Mouse (Mus musculus) limb, embryonic 13.5 days (tissue): Measurements from ENCODE around the gene Slc5a11. TPM values are rescaled to one million over a fixed set of nuclear protein-coding genes. Genes with fewer than 3 reads are reported as not detected.

Experiments used
- ATAC-seq: fragments of 200-750 bp; cut with Nextera tagmentation; 2 replicates; pipeline ENCODE4 v1.8.0; 2017; ENCODE audit warnings: low read depth, moderate number of reproducible peaks, moderate TSS enrichment; ENCODE audit not compliant: low FRiP score
- H3K27ac ChIP-seq: fragments of 300-500 bp; sonication (generic); 2 replicates; pipeline ENCODE4 v1.5.1; 2015; ENCODE audit warnings: inconsistent platforms, mild to moderate bottlenecking, moderate library complexity
- H3K27me3 ChIP-seq: fragments of 300-500 bp; sonication (generic); 2 replicates; pipeline ENCODE4 v1.6.1; 2015; ENCODE audit warnings: mild to moderate bottlenecking, inconsistent platforms
- H3K36me3 ChIP-seq: fragments of 300-500 bp; sonication (generic); 2 replicates; pipeline ENCODE4 v1.6.1; 2015; ENCODE audit warnings: inconsistent platforms, mild to moderate bottlenecking, moderate library complexity
- H3K4me1 ChIP-seq: fragments of 300-500 bp; sonication (generic); 2 replicates; pipeline ENCODE4 v1.6.1; 2015; ENCODE audit warnings: inconsistent platforms
- H3K4me2 ChIP-seq: fragments of 300-500 bp; sonication (generic); replicated peaks from 2 replicates; pipeline ENCODE4 v1.6.1; 2015; ENCODE audit warnings: inconsistent platforms, mild to moderate bottlenecking, moderate library complexity
- H3K4me3 ChIP-seq: fragments of 300-500 bp; sonication (generic); 2 replicates; pipeline ENCODE4 v1.5.1; 2015; ENCODE audit warnings: moderate library complexity, mild to moderate bottlenecking, inconsistent platforms
- H3K9ac ChIP-seq: fragments of 300-500 bp; sonication (generic); 2 replicates; pipeline ENCODE4 v1.6.1; 2015; ENCODE audit warnings: mild to moderate bottlenecking, inconsistent platforms
- H3K9me3 ChIP-seq: fragments of 300-500 bp; sonication (generic); 2 replicates; pipeline ENCODE4 v1.6.1; 2016; ENCODE audit warnings: inconsistent platforms
- WGBS: fragments of 180-500 bp; shearing (Covaris S2); methylation state at CpG from one replicate; pipeline ENCODE4 v1.1.7; 2015; 5-methylcytosine and 5-hydroxymethylcytosine counted together
- polyA plus RNA-seq: library from polyadenylated mRNA; unstranded; fragments of >200 nt; fragmentation: Nextera tagmentation; extraction: Ambion mirVana; gene quantifications from 2 replicates; pipeline ENCODE4 v1.2.1, GENCODE M21; 2015

Gene Slc5a11
- polyA plus RNA-seq, 1 experiment from 2014 or later: 0.37 TPM

DNA sequence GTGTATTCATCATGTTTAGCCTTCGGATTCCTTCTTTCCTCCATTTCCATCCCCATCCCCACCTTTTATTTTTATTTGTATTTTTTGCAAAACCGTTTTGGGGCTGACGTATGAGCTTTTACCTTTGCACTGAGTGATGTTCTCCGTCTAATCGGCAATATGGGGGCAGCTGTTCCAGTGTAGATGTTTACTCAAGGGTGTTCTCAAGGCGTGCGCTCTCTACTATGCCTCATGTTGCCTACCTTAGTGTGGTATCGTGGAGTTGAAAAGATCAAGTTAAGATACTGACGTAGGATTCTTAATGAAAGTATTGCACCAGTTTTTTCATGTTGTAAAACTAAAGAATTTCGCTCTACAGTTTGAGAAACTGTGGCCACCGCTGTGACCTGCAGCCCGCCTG lies 21.4 kb upstream of the Slc5a11 start:
- Histone ChIP-seq H3K4me1 (no peaks in the 10 kb centered on the region), H3K36me3 (peaks cover 71% of the 10 kb centered on the region), H3K4me2 (no peak overlapping the region), H3K27me3 (no peaks in the 10 kb centered on the region), H3K9me3 (no peaks in the 10 kb centered on the region), H3K4me3 (no peak overlapping the region), H3K9ac (no peak overlapping the region), H3K27ac (no peak overlapping the region)
- ATAC-seq: no peak
- WGBS: 96% methylated on average over 12 of the region's 12 CpGs

DNA sequence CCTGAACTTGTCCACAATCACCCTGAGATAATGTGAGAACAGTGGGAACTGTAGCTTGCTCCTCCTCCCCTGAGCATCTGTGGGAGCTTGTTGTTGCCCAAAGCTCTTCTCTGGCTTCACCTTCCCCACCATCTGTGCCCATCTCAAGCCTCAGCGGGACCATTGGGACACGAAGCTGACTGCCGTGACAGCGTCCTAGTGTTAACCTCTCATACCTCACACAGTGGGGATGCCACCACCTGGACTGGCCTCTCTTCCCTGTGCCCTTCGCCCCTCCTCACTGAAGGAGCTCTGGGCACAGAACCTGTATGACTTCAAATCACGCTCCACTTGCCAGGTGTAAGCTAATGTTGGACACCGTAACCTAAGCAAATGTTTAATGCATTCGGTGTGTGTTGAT lies 19.9 kb upstream of the Slc5a11 start:
- H3K4me3 ChIP-seq: no peak overlapping the region
- no peak overlapping the region for H3K9ac ChIP-seq
- no peaks in the 10 kb centered on the region for H3K4me1 ChIP-seq
- H3K27ac ChIP-seq: no peak overlapping the region
- no peaks in the 10 kb centered on the region for H3K27me3 ChIP-seq
- 89% methylated on average over 8 of the region's 8 CpGs for WGBS
- peaks cover 56% of the 10 kb centered on the region for H3K36me3 ChIP-seq
- no peak for ATAC-seq
- no peak overlapping the region for H3K4me2 ChIP-seq
- H3K9me3 ChIP-seq: no peaks in the 10 kb centered on the region

DNA sequence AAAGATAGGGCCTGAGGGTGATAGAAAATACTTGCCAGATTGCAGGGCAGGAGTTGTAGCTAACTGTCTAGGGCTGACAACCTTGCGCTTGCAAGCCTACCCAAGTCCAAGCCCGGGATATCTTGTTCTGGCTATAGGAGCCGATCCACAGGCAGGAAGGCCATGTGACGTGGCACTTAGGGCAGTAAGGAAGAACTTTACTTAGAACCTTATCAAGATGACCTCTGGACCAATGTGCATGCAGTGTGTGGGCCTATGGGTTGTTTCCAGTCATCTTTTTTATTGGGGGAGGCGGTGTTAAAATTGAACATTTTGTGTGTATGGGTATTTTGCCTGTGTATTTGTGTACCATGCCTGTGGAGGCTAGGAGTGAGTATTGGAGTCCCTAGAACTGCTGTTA lies 18.1 kb upstream of the Slc5a11 start:
- ATAC-seq: no peak
- Histone ChIP-seq H3K9me3 (no peaks in the 10 kb centered on the region), H3K9ac (no peak overlapping the region), H3K27ac (no peak overlapping the region), H3K27me3 (no peaks in the 10 kb centered on the region), H3K4me1 (no peaks in the 10 kb centered on the region), H3K4me3 (no peak overlapping the region), H3K4me2 (no peak overlapping the region), H3K36me3 (peaks cover 38% of the 10 kb centered on the region)
- 88% methylated on average over 5 of the region's 5 CpGs for WGBS

DNA sequence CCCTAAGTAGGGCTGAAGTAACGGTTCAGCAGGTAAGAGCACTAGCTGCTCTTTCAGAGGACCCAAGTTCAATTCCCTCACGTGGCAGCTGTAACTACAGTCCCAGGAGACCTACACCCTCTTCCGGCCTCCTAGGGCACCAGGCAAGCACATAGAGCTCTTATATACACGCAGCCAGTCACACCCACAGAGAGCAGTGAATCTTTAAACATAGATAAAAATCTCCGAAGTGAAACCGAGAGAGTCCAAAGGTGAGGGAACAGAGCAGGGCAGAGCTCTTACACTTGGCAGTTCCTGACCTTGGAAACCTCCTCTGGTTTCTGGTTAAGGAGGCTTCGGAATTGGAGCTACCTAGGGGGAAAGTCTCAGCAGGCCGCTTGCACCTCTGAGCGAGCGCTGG lies 15.9 kb upstream of the Slc5a11 start:
- H3K4me3 ChIP-seq: no peak overlapping the region
- no peaks in the 10 kb centered on the region for H3K4me1 ChIP-seq
- H3K4me2 ChIP-seq: no peak overlapping the region
- no peaks in the 10 kb centered on the region for H3K9me3 ChIP-seq
- ATAC-seq: no peak
- no peak overlapping the region for H3K9ac ChIP-seq
- peaks cover 18% of the 10 kb centered on the region for H3K36me3 ChIP-seq
- H3K27ac ChIP-seq: no peak overlapping the region
- H3K27me3 ChIP-seq: no peaks in the 10 kb centered on the region
- WGBS: 71% methylated on average over 10 of the region's 10 CpGs

DNA sequence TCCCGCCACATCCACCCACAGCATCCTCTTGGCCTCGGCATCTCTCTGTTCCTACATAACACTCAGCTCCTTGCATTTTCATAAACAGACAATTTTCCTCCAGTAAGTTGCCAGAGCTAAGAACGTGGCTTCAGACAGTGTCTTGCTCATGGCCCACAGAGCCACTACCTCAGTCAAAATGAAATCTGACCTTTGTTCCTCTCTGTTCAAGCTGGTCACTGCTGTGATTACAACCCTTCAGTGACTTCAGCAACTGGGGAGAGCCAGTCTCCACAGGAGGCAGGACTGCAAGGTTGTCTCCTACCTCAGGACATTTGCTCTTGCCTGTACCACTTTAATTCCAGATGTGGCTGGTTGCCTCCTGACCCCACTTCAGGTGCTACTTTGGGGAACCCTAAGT lies 15.4 kb upstream of the Slc5a11 start:
- ATAC-seq: no peak
- 81% methylated on average over 3 of the region's 3 CpGs for WGBS
- no peak overlapping the region for H3K9ac ChIP-seq
- no peaks in the 10 kb centered on the region for H3K9me3 ChIP-seq
- no peak overlapping the region for H3K4me3 ChIP-seq
- no peak overlapping the region for H3K4me2 ChIP-seq
- H3K4me1 ChIP-seq: no peaks in the 10 kb centered on the region
- H3K27ac ChIP-seq: no peak overlapping the region
- H3K36me3 ChIP-seq: peaks cover 18% of the 10 kb centered on the region
- no peaks in the 10 kb centered on the region for H3K27me3 ChIP-seq

DNA sequence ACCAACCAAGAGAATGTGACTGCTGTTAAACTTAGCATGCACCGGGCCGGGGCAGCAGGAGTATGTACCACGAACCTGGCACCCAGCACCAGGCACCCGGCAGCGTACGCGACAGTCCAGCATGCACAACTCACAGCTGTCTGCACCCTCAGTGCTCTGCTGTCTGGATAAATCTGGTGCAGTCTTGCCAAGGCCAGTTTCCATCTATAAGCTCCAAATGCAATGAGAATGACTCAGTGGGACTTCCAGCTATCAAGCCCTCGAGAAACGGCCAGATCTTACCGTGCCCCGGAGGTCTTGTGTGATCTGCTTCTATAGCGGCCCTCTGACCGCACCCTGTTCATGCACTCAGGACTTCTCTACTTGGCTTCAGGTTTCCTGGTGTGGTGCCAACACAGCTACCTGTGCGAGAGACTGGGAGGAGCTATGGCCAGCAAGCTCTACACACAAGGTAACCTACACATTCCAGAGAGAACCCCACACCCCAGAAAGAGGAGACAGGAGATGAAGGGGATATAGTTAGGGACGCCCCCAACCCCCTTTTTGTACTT lies 14.8 kb upstream of the Slc5a11 start:
- Histone ChIP-seq H3K9ac (no peak overlapping the region), H3K4me2 (no peak overlapping the region), H3K4me3 (no peak overlapping the region), H3K27ac (no peak overlapping the region), H3K36me3 (peaks cover 13% of the 10 kb centered on the region), H3K4me1 (no peaks in the 10 kb centered on the region), H3K27me3 (no peaks in the 10 kb centered on the region), H3K9me3 (no peaks in the 10 kb centered on the region)
- ATAC-seq: no peak
- 91% methylated on average over 15 of the region's 15 CpGs for WGBS

DNA sequence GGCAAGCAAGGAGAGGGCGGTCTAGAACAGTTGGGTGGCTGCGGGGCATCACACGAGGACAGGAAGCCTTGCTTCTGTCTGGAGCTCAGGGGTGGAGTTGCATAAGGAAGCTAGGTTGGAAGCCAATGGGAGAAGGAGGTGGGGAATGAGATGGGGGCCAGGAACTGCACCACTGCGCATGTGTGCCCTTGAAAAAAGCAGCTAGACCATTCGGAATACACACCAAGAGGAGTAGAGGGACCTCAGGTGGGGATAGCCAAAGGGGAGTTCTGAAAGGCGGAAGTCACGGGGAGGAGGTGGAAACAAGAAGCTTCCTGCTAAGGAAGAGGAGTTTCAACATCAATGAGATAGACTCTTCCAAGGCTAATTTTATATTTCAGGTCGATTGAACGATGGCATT lies 13.9 kb upstream of the Slc5a11 start:
- H3K4me1 ChIP-seq: no peaks in the 10 kb centered on the region
- H3K4me3 ChIP-seq: no peak overlapping the region
- no peak overlapping the region for H3K27ac ChIP-seq
- no peak overlapping the region for H3K9ac ChIP-seq
- peaks cover 3% of the 10 kb centered on the region for H3K36me3 ChIP-seq
- no peak overlapping the region for H3K4me2 ChIP-seq
- no peak for ATAC-seq
- H3K9me3 ChIP-seq: no peaks in the 10 kb centered on the region
- H3K27me3 ChIP-seq: no peaks in the 10 kb centered on the region
- 80% methylated on average over 9 of the region's 9 CpGs for WGBS

DNA sequence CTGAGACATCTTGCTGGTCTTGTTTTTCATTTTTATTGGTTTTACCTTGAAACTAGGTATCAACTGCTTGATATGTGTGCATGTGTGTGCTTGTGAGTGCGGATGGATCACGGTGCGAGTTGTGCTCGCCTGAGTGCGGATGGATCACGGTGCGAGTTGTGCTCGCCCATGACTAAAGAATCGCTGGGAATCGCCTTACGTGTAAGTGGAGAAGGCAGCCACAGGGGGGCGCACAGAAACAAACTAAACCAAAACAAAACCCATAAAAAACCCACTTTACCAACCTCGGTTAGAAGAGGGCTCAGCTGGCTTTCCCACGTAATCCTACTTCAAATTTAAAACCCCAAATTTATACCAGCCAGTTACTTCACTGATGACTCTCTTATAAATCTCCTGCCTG lies 9.3 kb upstream of the Slc5a11 start:
- Histone ChIP-seq H3K4me1 (no peaks in the 10 kb centered on the region), H3K36me3 (no peaks in the 10 kb centered on the region), H3K27me3 (no peaks in the 10 kb centered on the region), H3K4me2 (no peak overlapping the region), H3K27ac (no peak overlapping the region), H3K9ac (no peak overlapping the region), H3K4me3 (no peak overlapping the region), H3K9me3 (no peaks in the 10 kb centered on the region)
- no peak for ATAC-seq
- WGBS: 35% methylated on average over 14 of the region's 14 CpGs

DNA sequence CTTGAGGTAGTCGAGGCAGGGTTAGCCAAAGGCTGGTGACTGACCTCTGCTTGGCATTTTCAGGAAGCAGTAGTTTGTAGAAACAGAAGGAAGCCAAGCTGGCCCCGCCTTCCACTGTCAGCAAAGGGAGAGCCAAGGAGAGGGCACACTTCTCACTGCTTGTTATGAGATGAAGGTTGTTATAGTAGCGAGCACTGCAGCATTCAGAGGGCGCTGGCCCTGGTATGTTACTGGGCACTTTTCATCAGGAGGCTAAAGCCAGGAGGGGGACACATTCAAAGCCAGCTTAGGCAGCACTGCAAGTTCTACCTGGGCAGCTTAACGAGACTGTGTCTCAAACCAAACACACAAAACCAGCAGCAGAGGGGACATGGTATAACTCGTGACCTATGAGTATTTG lies 7.0 kb upstream of the Slc5a11 start:
- no peak for ATAC-seq
- H3K4me1 ChIP-seq: no peaks in the 10 kb centered on the region
- no peak overlapping the region for H3K9ac ChIP-seq
- H3K27me3 ChIP-seq: no peaks in the 10 kb centered on the region
- no peak overlapping the region for H3K4me3 ChIP-seq
- H3K36me3 ChIP-seq: no peaks in the 10 kb centered on the region
- WGBS: 67% methylated on average over 6 of the region's 6 CpGs
- H3K9me3 ChIP-seq: no peaks in the 10 kb centered on the region
- H3K27ac ChIP-seq: no peak overlapping the region
- H3K4me2 ChIP-seq: no peak overlapping the region

DNA sequence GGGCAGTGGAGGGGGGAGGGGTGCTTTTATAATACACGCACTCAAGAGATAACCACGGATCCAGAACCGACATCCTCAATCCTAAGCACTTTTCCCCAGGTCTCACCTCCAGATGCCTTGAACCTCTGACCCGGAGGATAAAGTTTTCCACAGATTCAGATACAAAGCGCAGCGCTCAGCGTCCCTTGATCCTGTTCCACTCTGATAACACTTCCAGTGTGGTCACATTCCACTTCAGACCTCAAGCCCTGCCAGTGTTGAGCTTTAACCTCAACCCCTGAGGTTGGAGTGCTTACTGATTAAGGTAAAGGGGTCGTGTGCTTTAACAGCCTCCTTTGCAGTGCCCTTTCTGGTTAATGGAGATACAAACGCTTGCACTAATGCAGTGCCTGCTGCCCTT lies 4.7 kb upstream of the Slc5a11 start:
- H3K9me3 ChIP-seq: no peaks in the 10 kb centered on the region
- 66% methylated on average over 9 of the region's 9 CpGs for WGBS

DNA sequence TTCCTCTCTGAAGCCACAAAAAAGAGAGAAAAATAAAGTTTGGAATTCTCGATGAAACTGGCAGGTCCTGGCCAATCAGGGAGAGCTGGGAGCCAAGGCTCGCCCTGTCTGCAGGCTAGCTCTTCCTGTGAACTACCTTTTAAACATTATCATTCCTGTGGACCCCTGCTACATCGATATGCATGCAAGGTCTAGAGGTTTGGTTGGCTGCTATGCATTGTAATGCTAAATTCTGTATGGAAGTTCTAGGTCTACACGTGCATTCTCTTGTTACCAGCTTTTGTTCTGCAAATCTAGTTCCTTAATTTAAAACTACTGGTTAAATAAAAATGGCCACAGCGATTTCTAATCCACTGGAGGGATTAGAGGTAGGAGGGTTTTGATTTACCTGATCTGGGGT lies 3.1 kb upstream of the Slc5a11 start:
- 60% methylated on average over 5 of the region's 5 CpGs for WGBS
- ATAC-seq: no peak

More for the DNA sequence above, 4.7 kb upstream of the Slc5a11 start:
- Histone ChIP-seq H3K36me3 (no peaks in the 10 kb centered on the region), H3K27me3 (no peaks in the 10 kb centered on the region), H3K27ac (no peak overlapping the region), H3K9ac (no peak overlapping the region), H3K4me1 (peaks cover 11% of the 10 kb centered on the region), H3K4me3 (no peak overlapping the region), H3K4me2 (no peak overlapping the region)
- ATAC-seq: no peak

DNA sequence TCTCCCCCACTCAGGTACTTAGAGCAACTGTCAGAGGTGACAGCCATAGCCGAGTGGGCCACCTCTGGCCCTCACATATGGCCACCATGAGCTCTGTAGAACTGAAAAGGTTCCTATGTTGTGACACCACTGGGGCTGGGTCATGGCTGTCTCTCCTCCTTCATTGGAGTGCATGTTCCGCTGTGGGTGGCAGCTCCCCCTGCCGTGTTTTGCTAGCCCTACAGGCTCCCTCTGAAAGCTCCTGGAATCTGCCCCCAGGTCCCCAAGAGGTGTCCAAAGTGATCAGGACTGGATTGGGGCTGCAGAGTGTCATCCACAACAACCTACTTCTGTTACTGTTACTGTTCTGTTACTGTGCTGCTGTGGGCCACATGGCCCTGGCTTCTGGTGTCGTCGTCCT lies 2.3 kb upstream of the Slc5a11 start:
- WGBS: 79% methylated on average over 5 of the region's 5 CpGs
- no peak overlapping the region for H3K27ac ChIP-seq
- no peaks in the 10 kb centered on the region for H3K27me3 ChIP-seq
- no peak for ATAC-seq
- no peaks in the 10 kb centered on the region for H3K9me3 ChIP-seq
- no peak overlapping the region for H3K4me3 ChIP-seq
- no peak overlapping the region for H3K9ac ChIP-seq
- H3K4me1 ChIP-seq: peaks cover 16% of the 10 kb centered on the region
- H3K36me3 ChIP-seq: no peaks in the 10 kb centered on the region
- no peak overlapping the region for H3K4me2 ChIP-seq

More for the DNA sequence above, 3.1 kb upstream of the Slc5a11 start:
- H3K36me3 ChIP-seq: no peaks in the 10 kb centered on the region
- no peak overlapping the region for H3K4me2 ChIP-seq
- H3K27me3 ChIP-seq: no peaks in the 10 kb centered on the region
- H3K27ac ChIP-seq: no peak overlapping the region
- H3K4me3 ChIP-seq: no peak overlapping the region
- H3K9me3 ChIP-seq: no peaks in the 10 kb centered on the region
- H3K4me1 ChIP-seq: peaks cover 16% of the 10 kb centered on the region
- no peak overlapping the region for H3K9ac ChIP-seq

DNA sequence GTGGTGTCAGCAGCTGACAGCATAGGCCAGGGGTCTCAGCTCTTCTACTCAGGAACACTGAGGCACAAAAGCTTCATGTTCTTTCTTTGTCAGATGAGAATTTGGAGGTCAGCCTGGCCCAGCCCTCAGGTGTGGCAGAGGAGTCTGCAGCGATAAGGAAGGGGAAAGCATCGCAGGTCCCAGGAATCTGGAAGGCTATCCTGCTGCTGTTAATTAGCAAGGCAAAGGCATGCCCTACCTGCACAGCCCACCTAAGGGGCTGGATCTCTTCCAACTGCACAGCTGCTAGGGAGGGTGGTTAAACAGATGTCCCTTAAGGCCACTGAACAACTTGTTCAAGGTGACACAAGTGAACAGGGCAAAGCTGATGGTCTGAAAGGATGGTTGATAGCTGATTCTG lies 558 bp downstream of the Slc5a11 start:
- Histone ChIP-seq H3K4me1 (peaks cover 22% of the 10 kb centered on the region), H3K36me3 (no peaks in the 10 kb centered on the region), H3K4me2 (no peak overlapping the region), H3K27me3 (no peaks in the 10 kb centered on the region), H3K4me3 (no peak overlapping the region), H3K9ac (no peak overlapping the region), H3K9me3 (no peaks in the 10 kb centered on the region), H3K27ac (no peak overlapping the region; the same call in 1 of the 2 replicates)
- 53% methylated on average over 2 of the region's 2 CpGs for WGBS
- ATAC-seq: no peak
